ENCODE assay signal across 23 mouse cellular contexts in genomic region chr5:31297981-31298380, GRCm38 (mm10). TPM values are rescaled to one million over a fixed set of nuclear protein-coding genes. Genes with fewer than 3 reads are reported as not detected.
DNase-seq lines count a peak whose midpoint lies in the region; ATAC-seq lines count a peak whose summit lies in the region.
"Had no signal": no experiment of that assay in that cellular context is flagged by ENCODE, and none has a peak within 500 bp of the region (broad histone marks: within the 10 kb centered on the region; RNA-seq: fewer than 3 reads in every experiment).

No protein-coding gene starts in this region.

- H3K36me3 ChIP-seq in kidney, embryonic 14.5 days (ENCODE audit: control insufficient read depth, insufficient read depth, low read length): peaks cover 3% of the 10 kb centered on the region; the same call in 1 of the 2 replicates
- peaks cover 2% of the 10 kb centered on the region; the same call in 1 of the 2 replicates for H3K36me3 ChIP-seq in liver, embryonic 13.5 days
- no peaks in the 10 kb centered on the region for H3K36me3 ChIP-seq in liver, embryonic 16.5 days (ENCODE audit: control insufficient read depth, insufficient read depth)

- no peaks in the 10 kb centered on the region for H3K27me3 ChIP-seq in kidney, embryonic 14.5 days (ENCODE audit: control insufficient read depth, insufficient read depth, low read length)
- H3K27me3 ChIP-seq in liver, embryonic 13.5 days: peaks cover 60% of the 10 kb centered on the region
- peaks cover 28% of the 10 kb centered on the region for H3K27me3 ChIP-seq in liver, embryonic 16.5 days (ENCODE audit: control insufficient read depth, insufficient read depth, low read depth, low read length)
- H3K27me3 ChIP-seq: embryonic facial prominence, embryonic 15.5 days; Patski had no signal

- no peak overlapping the region for H3K27ac ChIP-seq in kidney, embryonic 14.5 days (ENCODE audit: low read depth, low read length)
- H3K27ac ChIP-seq in liver, embryonic 13.5 days: peak overlapping the region; percentile 31; the same call in 1 of the 2 replicates
- no peak overlapping the region for H3K27ac ChIP-seq in liver, embryonic 16.5 days (ENCODE audit: low read length)
- H3K27ac ChIP-seq: embryonic facial prominence, embryonic 15.5 days; forebrain, embryonic 10.5 days; heart, embryonic 10.5 days; hindbrain, embryonic 13.5 days had no signal

- H3K4me2 ChIP-seq in kidney, embryonic 14.5 days (replicated peaks; ENCODE audit: low read depth, low read length): no peak overlapping the region
- H3K4me2 ChIP-seq in liver, embryonic 13.5 days: peak overlapping the region; percentile 11
- H3K4me2 ChIP-seq in liver, embryonic 16.5 days (ENCODE audit: low read depth, low read length): peak overlapping the region; percentile 15; the same call in 1 of the 2 replicates
- H3K4me2 ChIP-seq: embryonic facial prominence, embryonic 15.5 days; hindbrain, embryonic 13.5 days had no signal

- ATAC-seq in kidney, embryonic 14.5 days (ENCODE audit: low FRiP score, low TSS enrichment): no peak
- ATAC-seq in liver, embryonic 13.5 days (ENCODE audit: low read depth): no peak
- no peak for ATAC-seq in liver, embryonic 16.5 days (ENCODE audit: low read depth)
- ATAC-seq: activated CD4-positive, CD25-positive, alpha-beta regulatory T cell, adult 4 months; forebrain, embryonic 14.5 days; Patski had no signal

- no peak overlapping the region for H3K9ac ChIP-seq in kidney, embryonic 14.5 days (ENCODE audit: low read depth, low read length)
- H3K9ac ChIP-seq in liver, embryonic 13.5 days: no peak overlapping the region
- H3K9ac ChIP-seq in liver, embryonic 16.5 days (ENCODE audit: low read depth, low read length): no peak overlapping the region
- H3K9ac ChIP-seq: embryonic facial prominence, embryonic 15.5 days; hindbrain, embryonic 13.5 days had no signal

- H3K9me3 ChIP-seq in kidney, embryonic 14.5 days (ENCODE audit: control insufficient read depth, low read length): no peaks in the 10 kb centered on the region
- H3K9me3 ChIP-seq in liver, embryonic 13.5 days (replicated peaks): no peaks in the 10 kb centered on the region
- no peaks in the 10 kb centered on the region for H3K9me3 ChIP-seq in liver, embryonic 16.5 days (replicated peaks; ENCODE audit: control insufficient read depth, low read length)
- H3K9me3 ChIP-seq: embryonic facial prominence, embryonic 15.5 days; forebrain, embryonic 10.5 days; heart, embryonic 10.5 days; hindbrain, embryonic 13.5 days had no signal

- WGBS in kidney, embryonic 14.5 days: 86% methylated on average over 3 of the region's 3 CpGs
- 52% methylated on average over 3 of the region's 3 CpGs for WGBS in liver, embryonic 13.5 days (ENCODE audit: insufficient replicate concordance)
- 44% methylated on average over 3 of the region's 3 CpGs for WGBS in liver, embryonic 16.5 days (ENCODE audit: insufficient replicate concordance)

- peaks cover 9% of the 10 kb centered on the region; the same call in 1 of the 2 replicates for H3K4me1 ChIP-seq in kidney, embryonic 14.5 days (ENCODE audit: control insufficient read depth, insufficient read depth, low read length)
- peaks cover 11% of the 10 kb centered on the region for H3K4me1 ChIP-seq in liver, embryonic 13.5 days (replicated peaks)
- H3K4me1 ChIP-seq in liver, embryonic 16.5 days (ENCODE audit: control insufficient read depth, low read depth, low read length): peaks cover 4% of the 10 kb centered on the region

- no peak overlapping the region for H3K4me3 ChIP-seq in kidney, embryonic 14.5 days (ENCODE audit: low read length)
- H3K4me3 ChIP-seq in liver, embryonic 13.5 days (replicated peaks): no peak overlapping the region
- no peak overlapping the region for H3K4me3 ChIP-seq in liver, embryonic 16.5 days (ENCODE audit: low read depth, low read length)
- H3K4me3 ChIP-seq: embryonic facial prominence, embryonic 15.5 days; erythroblast, embryonic 14.5 days; forebrain, embryonic 10.5 days; heart, embryonic 10.5 days; hindbrain, embryonic 13.5 days had no signal

- peak; percentile 11 for DNase-seq in kidney, adult 11 months
- no peak for DNase-seq in kidney, adult 18-20 months
- peak; percentile 21 to 51 for DNase-seq in kidney, postnatal 25 days
- no peak for DNase-seq in liver, embryonic 13.5 days
- DNase-seq in thymus, postnatal 36 days: no peak
- DNase-seq: adrenal gland, postnatal 25 days; cerebellum, adult 2 months; cerebellum, postnatal 10 days; embryo, embryonic 11 days; gastrocnemius, postnatal 36 days; heart, adult 18-20 months; heart, postnatal 10 days had no signal

RNA-seq across cellular contexts. Expression of gene Gckr, which starts 0.7 kb away (rescaled TPM):
- 0.76 TPM in 1 of 2 replicates, not detected in the other for polyA plus RNA-seq in kidney, embryonic 14.5 days (2014; fragmentation: Nextera tagmentation; extraction: Ambion mirVana)
- polyA plus RNA-seq in liver, embryonic 13.5 days (2015; fragmentation: Nextera tagmentation; extraction: Ambion mirVana): 10.8 and 13.8 TPM in 2 replicates
- 31.1 and 39.4 TPM in 2 replicates for polyA plus RNA-seq in liver, embryonic 16.5 days (2015; fragmentation: Nextera tagmentation; extraction: Ambion mirVana)
- polyA plus RNA-seq: activated CD4-positive, CD25-positive, alpha-beta regulatory T cell, adult 4 months; erythroblast, embryonic 14.5 days; forebrain, embryonic 14.5 days; heart, embryonic 14.5 days had no signal

RNA-seq across cellular contexts. Expression of gene Fndc4, which starts 2.1 kb away (rescaled TPM):
- polyA plus RNA-seq in kidney, embryonic 14.5 days (2014; fragmentation: Nextera tagmentation; extraction: Ambion mirVana): 42.8 and 55.6 TPM in 2 replicates
- 5.8 and 6.7 TPM in 2 replicates for polyA plus RNA-seq in liver, embryonic 13.5 days (2015; fragmentation: Nextera tagmentation; extraction: Ambion mirVana)
- 4.0 and 5.2 TPM in 2 replicates for polyA plus RNA-seq in liver, embryonic 16.5 days (2015; fragmentation: Nextera tagmentation; extraction: Ambion mirVana)
- polyA plus RNA-seq: activated CD4-positive, CD25-positive, alpha-beta regulatory T cell, adult 4 months; erythroblast, embryonic 14.5 days had no signal

RNA-seq across cellular contexts. Expression of gene Ift172, which starts 7.1 kb away (rescaled TPM):
- polyA plus RNA-seq in kidney, embryonic 14.5 days (2014; fragmentation: Nextera tagmentation; extraction: Ambion mirVana): 26.3 and 31.9 TPM in 2 replicates
- 4.4 and 6.7 TPM in 2 replicates for polyA plus RNA-seq in liver, embryonic 13.5 days (2015; fragmentation: Nextera tagmentation; extraction: Ambion mirVana)
- 4.5 and 5.1 TPM in 2 replicates for polyA plus RNA-seq in liver, embryonic 16.5 days (2015; fragmentation: Nextera tagmentation; extraction: Ambion mirVana)

RNA-seq across cellular contexts. Expression of gene Krtcap3, which starts 46.5 kb away (rescaled TPM):
- 28.0 and 31.8 TPM in 2 replicates for polyA plus RNA-seq in kidney, embryonic 14.5 days (2014; fragmentation: Nextera tagmentation; extraction: Ambion mirVana)
- polyA plus RNA-seq in liver, embryonic 13.5 days (2015; fragmentation: Nextera tagmentation; extraction: Ambion mirVana): 3.4 and 4.4 TPM in 2 replicates
- polyA plus RNA-seq in liver, embryonic 16.5 days (2015; fragmentation: Nextera tagmentation; extraction: Ambion mirVana): 4.8 and 4.9 TPM in 2 replicates

RNA-seq across cellular contexts. Expression of gene Gm9970, which starts 56.9 kb away (rescaled TPM):
- 0.39 and 0.72 TPM in 2 replicates for polyA plus RNA-seq in kidney, embryonic 14.5 days (2014; fragmentation: Nextera tagmentation; extraction: Ambion mirVana)
- not detected in 2 replicates for polyA plus RNA-seq in liver, embryonic 13.5 days (2015; fragmentation: Nextera tagmentation; extraction: Ambion mirVana)
- not detected in 2 replicates for polyA plus RNA-seq in liver, embryonic 16.5 days (2015; fragmentation: Nextera tagmentation; extraction: Ambion mirVana)
- polyA plus RNA-seq: activated CD4-positive, CD25-positive, alpha-beta regulatory T cell, adult 4 months; cerebellum, adult 2 months; erythroblast, embryonic 14.5 days; heart, embryonic 10.5 days; hindbrain, embryonic 13.5 days had no signal

Comparison
In these comparisons a context has a peak if more than half of its experiments do, and no peak if none do; other contexts are left out.
1. DNase-seq: peak in kidney, adult 11 months (single experiment) and kidney, postnatal 25 days (2 of 2); none in kidney, adult 18-20 months (single experiment), liver, embryonic 13.5 days (single experiment) and thymus, postnatal 36 days (0 of 2).